Comparison of ENCODE assay signal across 11 mouse cellular contexts in genomic region chr7:142563168-142563567, GRCm38 (mm10). TPM values are rescaled to one million over a fixed set of nuclear protein-coding genes. Genes with fewer than 3 reads are reported as not detected.
A peak's percentile ranks its signal among the peaks of the same experiment; 100 is the strongest.
DNase-seq lines count a peak whose midpoint lies in the region; ATAC-seq lines count a peak whose summit lies in the region.
"Had no signal": no experiment of that assay in that cellular context is flagged by ENCODE, and none has a peak within 500 bp of the region (broad histone marks: within the 10 kb centered on the region; RNA-seq: fewer than 3 reads in every experiment).

No protein-coding gene starts in this region.

- H3K27ac ChIP-seq in kidney, embryonic 16.5 days (ENCODE audit: low read length), result no peak overlapping the region
- peak overlapping the region; percentile 55; the same call in 1 of the 2 replicates for H3K27ac ChIP-seq in embryonic facial prominence, embryonic 15.5 days (replicated peaks)
- H3K27ac ChIP-seq in midbrain, embryonic 13.5 days, result no peak overlapping the region

- H3K9ac ChIP-seq in kidney, embryonic 16.5 days (replicated peaks; ENCODE audit: low read length), result no peak overlapping the region
- no peak overlapping the region for H3K9ac ChIP-seq in embryonic facial prominence, embryonic 15.5 days
- no peak overlapping the region for H3K9ac ChIP-seq in midbrain, embryonic 13.5 days (replicated peaks)

- no peak overlapping the region for H3K4me2 ChIP-seq in kidney, embryonic 16.5 days (replicated peaks; ENCODE audit: low read depth, low read length)
- no peak overlapping the region for H3K4me2 ChIP-seq in embryonic facial prominence, embryonic 15.5 days (replicated peaks)
- no peak overlapping the region for H3K4me2 ChIP-seq in midbrain, embryonic 13.5 days (replicated peaks)

- peaks cover 72% of the 10 kb centered on the region for H3K4me1 ChIP-seq in kidney, embryonic 16.5 days (ENCODE audit: insufficient read depth, low read length)
- H3K4me1 ChIP-seq in embryonic facial prominence, embryonic 15.5 days, result peaks cover 43% of the 10 kb centered on the region
- H3K4me1 ChIP-seq in midbrain, embryonic 13.5 days (replicated peaks), result peaks cover 26% of the 10 kb centered on the region

- H3K27me3 ChIP-seq in kidney, embryonic 16.5 days (ENCODE audit: insufficient read depth, low read length), result no peaks in the 10 kb centered on the region
- H3K27me3 ChIP-seq in embryonic facial prominence, embryonic 15.5 days, result no peaks in the 10 kb centered on the region
- H3K27me3 ChIP-seq in midbrain, embryonic 13.5 days, result 0 out of 2 replicates have a peak, but pooled peaks cover 3% of the 10 kb centered on the region

- H3K9me3 ChIP-seq in kidney, embryonic 16.5 days (ENCODE audit: low read length), result no peaks in the 10 kb centered on the region
- H3K9me3 ChIP-seq in embryonic facial prominence, embryonic 15.5 days (replicated peaks), result no peaks in the 10 kb centered on the region
- no peaks in the 10 kb centered on the region for H3K9me3 ChIP-seq in midbrain, embryonic 13.5 days

- H3K36me3 ChIP-seq in kidney, embryonic 16.5 days (ENCODE audit: insufficient read depth, low read length), result no peaks in the 10 kb centered on the region
- H3K36me3 ChIP-seq in embryonic facial prominence, embryonic 15.5 days, result no peaks in the 10 kb centered on the region
- H3K36me3 ChIP-seq in midbrain, embryonic 13.5 days, result no peaks in the 10 kb centered on the region

- no peak for ATAC-seq in kidney, embryonic 16.5 days (ENCODE audit: low FRiP score, low TSS enrichment)
- 0 out of 2 replicates have a peak, but pooled peaks have one; percentile 13 for ATAC-seq in embryonic facial prominence, embryonic 15.5 days (ENCODE audit: insufficient number of reproducible peaks, low FRiP score, low TSS enrichment, low read depth)
- 0 out of 2 replicates have a peak, but pooled peaks have one; percentile 24 for ATAC-seq in midbrain, embryonic 13.5 days

- no peak overlapping the region for H3K4me3 ChIP-seq in kidney, embryonic 16.5 days (ENCODE audit: low read length)
- H3K4me3 ChIP-seq in embryonic facial prominence, embryonic 15.5 days (replicated peaks), result no peak overlapping the region
- no peak overlapping the region for H3K4me3 ChIP-seq in midbrain, embryonic 13.5 days (replicated peaks)

- 17% methylated on average over 6 of the region's 6 CpGs for WGBS in kidney, embryonic 16.5 days
- 30% methylated on average over 6 of the region's 6 CpGs for WGBS in embryonic facial prominence, embryonic 15.5 days
- 26% methylated on average over 6 of the region's 6 CpGs for WGBS in midbrain, embryonic 13.5 days

- DNase-seq in kidney, postnatal 10 days, result peak; percentile 39
- DNase-seq in cerebellum, adult 9-11 months, result peak; percentile 80
- DNase-seq in frontal cortex, postnatal 36 days (ENCODE audit: low spot score in 2 of 2), result no peak
- DNase-seq in adrenal gland, adult (ENCODE audit: inconsistent age in 2 of 2, low spot score in 1 of 2), result no peak
- DNase-seq: adrenal gland, postnatal 10 days; gastrocnemius, postnatal 14 days; heart, postnatal 36 days; thymus, postnatal 4 days had no signal

RNA-seq across cellular contexts. Expression of gene Mrpl23, which starts 30.7 kb away (rescaled TPM):
- polyA plus RNA-seq in kidney, embryonic 16.5 days (2015; fragmentation: Nextera tagmentation; extraction: Ambion mirVana), result 24.4 and 24.6 TPM in 2 replicates
- 28.5 and 32.7 TPM in 2 replicates for polyA plus RNA-seq in embryonic facial prominence, embryonic 15.5 days (2015; fragmentation: Nextera tagmentation; extraction: Ambion mirVana)
- polyA plus RNA-seq in midbrain, embryonic 13.5 days (2015; fragmentation: Nextera tagmentation; extraction: Ambion mirVana), result 12.8 and 13.7 TPM in 2 replicates

Comparison
In these comparisons a context has a peak if more than half of its experiments do, and no peak if none do; other contexts are left out.
1. DNase-seq: peak in kidney, postnatal 10 days (single experiment) and cerebellum, adult 9-11 months (single experiment); none in frontal cortex, postnatal 36 days (0 of 2) and adrenal gland, adult (0 of 2).